21 mouse cellular contexts compared by ENCODE assay signal in genomic region chr13:98571051-98571450, GRCm38 (mm10).
A peak's percentile ranks its signal among the peaks of the same experiment; 100 is the strongest.
DNase-seq lines count a peak whose midpoint lies in the region; ATAC-seq lines count a peak whose summit lies in the region.
"Had no signal": no experiment of that assay in that cellular context is flagged by ENCODE, and none has a peak within 500 bp of the region (broad histone marks: within the 10 kb centered on the region; RNA-seq: fewer than 3 reads in every experiment).

No protein-coding gene starts in this region.

- no peak overlapping the region for H3K9ac ChIP-seq in forebrain, embryonic 11.5 days (ENCODE audit: low read length)
- no peak overlapping the region for H3K9ac ChIP-seq in forebrain, embryonic 16.5 days (replicated peaks; ENCODE audit: low read depth, low read length)
- no peak overlapping the region for H3K9ac ChIP-seq in neural tube, embryonic 11.5 days (ENCODE audit: low read length)
- H3K9ac ChIP-seq: embryonic facial prominence, embryonic 12.5 days; forebrain, embryonic 13.5 days; forebrain, embryonic 15.5 days had no signal

- peak; percentile 35 for DNase-seq in forebrain, embryonic 11.5 days (ENCODE audit: low spot score)
- peak; percentile 64 for DNase-seq in heart, embryonic 10.5 days (ENCODE audit: low spot score)
- no peak for DNase-seq in heart, postnatal 4 days
- peak; percentile 7 for DNase-seq in neural tube, embryonic 11.5 days (ENCODE audit: low spot score)
- no peak for DNase-seq in neural tube, embryonic 10.5 days (ENCODE audit: extremely low spot score, low spot score)
- DNase-seq in limb, embryonic 10.5 days (ENCODE audit: low spot score): peak; percentile 27
- no peak for DNase-seq in spleen, postnatal 10 days (ENCODE audit: low spot score in 2 of 2)
- DNase-seq: adrenal gland, adult 2 months; adrenal gland, postnatal 10 days; adrenal gland, postnatal 25 days; cerebellum, adult 11 months; cerebellum, adult 18-20 months; cerebellum, adult 8-10 months; cerebellum, adult 9-11 months; cerebellum, postnatal 14 days; cerebellum, postnatal 36 days; embryo, embryonic 11 days had no signal

- no peak overlapping the region for H3K4me3 ChIP-seq in forebrain, embryonic 11.5 days (ENCODE audit: low read depth, low read length)
- no peak overlapping the region for H3K4me3 ChIP-seq in forebrain, embryonic 16.5 days (replicated peaks; ENCODE audit: low read length)
- H3K4me3 ChIP-seq in heart, embryonic 10.5 days: no peak overlapping the region
- H3K4me3 ChIP-seq in neural tube, embryonic 11.5 days (ENCODE audit: low read depth, low read length): no peak overlapping the region
- H3K4me3 ChIP-seq in limb, embryonic 10.5 days: no peak overlapping the region
- H3K4me3 ChIP-seq: embryonic facial prominence, embryonic 12.5 days; forebrain, embryonic 13.5 days; forebrain, embryonic 15.5 days had no signal

- peaks cover 12% of the 10 kb centered on the region; the same call in 1 of the 2 replicates for H3K4me1 ChIP-seq in forebrain, embryonic 11.5 days (replicated peaks; ENCODE audit: control insufficient read depth, insufficient read depth, low read length)
- peaks cover 14% of the 10 kb centered on the region for H3K4me1 ChIP-seq in forebrain, embryonic 16.5 days (replicated peaks; ENCODE audit: control insufficient read depth, insufficient read depth, low read length)
- H3K4me1 ChIP-seq in heart, embryonic 10.5 days: peaks cover 24% of the 10 kb centered on the region
- H3K4me1 ChIP-seq in neural tube, embryonic 11.5 days (ENCODE audit: control insufficient read depth, insufficient read depth, low read length): peaks cover 13% of the 10 kb centered on the region
- peaks cover 33% of the 10 kb centered on the region for H3K4me1 ChIP-seq in limb, embryonic 10.5 days

- H3K36me3 ChIP-seq in forebrain, embryonic 11.5 days (ENCODE audit: control insufficient read depth, insufficient read depth, low read length): no peaks in the 10 kb centered on the region
- no peaks in the 10 kb centered on the region for H3K36me3 ChIP-seq in forebrain, embryonic 16.5 days (ENCODE audit: control insufficient read depth, insufficient read depth)
- no peaks in the 10 kb centered on the region for H3K36me3 ChIP-seq in heart, embryonic 10.5 days
- no peaks in the 10 kb centered on the region for H3K36me3 ChIP-seq in neural tube, embryonic 11.5 days (ENCODE audit: control insufficient read depth, insufficient read depth, low read length)
- no peaks in the 10 kb centered on the region for H3K36me3 ChIP-seq in limb, embryonic 10.5 days
- H3K36me3 ChIP-seq: embryonic facial prominence, embryonic 12.5 days; forebrain, embryonic 15.5 days had no signal

- 34% methylated on average over 3 of the region's 3 CpGs for WGBS in forebrain, embryonic 11.5 days
- 34% methylated on average over 3 of the region's 3 CpGs for WGBS in forebrain, embryonic 16.5 days
- whole genome bisulfite sequencing in heart, embryonic 10.5 days: 33% methylated on average over 3 of the region's 3 CpGs
- 47% methylated on average over 3 of the region's 3 CpGs for WGBS in neural tube, embryonic 11.5 days
- 54% methylated on average over 3 of the region's 3 CpGs for WGBS in limb, embryonic 10.5 days

- H3K27me3 ChIP-seq in forebrain, embryonic 11.5 days (ENCODE audit: control insufficient read depth, insufficient read depth, low read length): peaks cover 83% of the 10 kb centered on the region
- peaks cover 68% of the 10 kb centered on the region for H3K27me3 ChIP-seq in forebrain, embryonic 16.5 days (replicated peaks; ENCODE audit: control insufficient read depth, insufficient read depth, low read length)
- peaks cover 64% of the 10 kb centered on the region for H3K27me3 ChIP-seq in heart, embryonic 10.5 days (ENCODE audit: insufficient read depth, poor library complexity, severe bottlenecking)
- H3K27me3 ChIP-seq in neural tube, embryonic 11.5 days (ENCODE audit: control insufficient read depth, insufficient read depth, low read length): peaks cover 28% of the 10 kb centered on the region
- peaks cover 69% of the 10 kb centered on the region for H3K27me3 ChIP-seq in limb, embryonic 10.5 days (ENCODE audit: low read depth, poor library complexity, severe bottlenecking)

- H3K27ac ChIP-seq in forebrain, embryonic 11.5 days (ENCODE audit: low read depth, low read length): no peak overlapping the region
- no peak overlapping the region for H3K27ac ChIP-seq in forebrain, embryonic 16.5 days (ENCODE audit: low read length)
- no peak overlapping the region for H3K27ac ChIP-seq in heart, embryonic 10.5 days
- no peak overlapping the region for H3K27ac ChIP-seq in neural tube, embryonic 11.5 days (ENCODE audit: low read depth, low read length)
- no peak overlapping the region for H3K27ac ChIP-seq in limb, embryonic 10.5 days
- H3K27ac ChIP-seq: embryonic facial prominence, embryonic 12.5 days; forebrain, embryonic 13.5 days; forebrain, embryonic 15.5 days had no signal

- H3K9me3 ChIP-seq in forebrain, embryonic 11.5 days (ENCODE audit: control insufficient read depth, low read length): no peaks in the 10 kb centered on the region
- H3K9me3 ChIP-seq in forebrain, embryonic 16.5 days (ENCODE audit: control insufficient read depth, low read length): no peaks in the 10 kb centered on the region
- H3K9me3 ChIP-seq in heart, embryonic 10.5 days: no peaks in the 10 kb centered on the region
- H3K9me3 ChIP-seq in neural tube, embryonic 11.5 days (ENCODE audit: control insufficient read depth, low read length): no peaks in the 10 kb centered on the region
- no peaks in the 10 kb centered on the region for H3K9me3 ChIP-seq in limb, embryonic 10.5 days (replicated peaks)
- H3K9me3 ChIP-seq: embryonic facial prominence, embryonic 12.5 days; forebrain, embryonic 13.5 days; forebrain, embryonic 15.5 days had no signal

- no peak for ATAC-seq in forebrain, embryonic 11.5 days (replicated peaks; ENCODE audit: low FRiP score)
- no peak for ATAC-seq in forebrain, embryonic 16.5 days
- no peak for ATAC-seq in neural tube, embryonic 11.5 days (ENCODE audit: insufficient read depth, low FRiP score, low TSS enrichment)
- ATAC-seq: forebrain, embryonic 13.5 days; forebrain, embryonic 15.5 days had no signal

- no peak overlapping the region for H3K4me2 ChIP-seq in forebrain, embryonic 11.5 days (ENCODE audit: low read depth, low read length, severe bottlenecking)
- no peak overlapping the region for H3K4me2 ChIP-seq in forebrain, embryonic 16.5 days (ENCODE audit: low read length)
- no peak overlapping the region for H3K4me2 ChIP-seq in neural tube, embryonic 11.5 days (ENCODE audit: low read depth)
- H3K4me2 ChIP-seq: forebrain, embryonic 13.5 days; forebrain, embryonic 15.5 days had no signal

Comparison
In these comparisons a context has a peak if more than half of its experiments do, and no peak if none do; other contexts are left out.
1. DNase-seq: peak in forebrain, embryonic 11.5 days (single experiment), heart, embryonic 10.5 days (single experiment), neural tube, embryonic 11.5 days (single experiment) and limb, embryonic 10.5 days (single experiment); none in heart, postnatal 4 days (single experiment), neural tube, embryonic 10.5 days (single experiment) and spleen, postnatal 10 days (0 of 2).